Mouse (Mus musculus): ENCODE measurements around the gene Hoxc10. TPM values are rescaled to one million over a fixed set of nuclear protein-coding genes. Genes with fewer than 3 reads are reported as not detected.

Gene Hoxc10
- polyA plus RNA-seq (2012; rRNA removed), result 0.71 and 0.73 TPM in 2 replicates

DNA sequence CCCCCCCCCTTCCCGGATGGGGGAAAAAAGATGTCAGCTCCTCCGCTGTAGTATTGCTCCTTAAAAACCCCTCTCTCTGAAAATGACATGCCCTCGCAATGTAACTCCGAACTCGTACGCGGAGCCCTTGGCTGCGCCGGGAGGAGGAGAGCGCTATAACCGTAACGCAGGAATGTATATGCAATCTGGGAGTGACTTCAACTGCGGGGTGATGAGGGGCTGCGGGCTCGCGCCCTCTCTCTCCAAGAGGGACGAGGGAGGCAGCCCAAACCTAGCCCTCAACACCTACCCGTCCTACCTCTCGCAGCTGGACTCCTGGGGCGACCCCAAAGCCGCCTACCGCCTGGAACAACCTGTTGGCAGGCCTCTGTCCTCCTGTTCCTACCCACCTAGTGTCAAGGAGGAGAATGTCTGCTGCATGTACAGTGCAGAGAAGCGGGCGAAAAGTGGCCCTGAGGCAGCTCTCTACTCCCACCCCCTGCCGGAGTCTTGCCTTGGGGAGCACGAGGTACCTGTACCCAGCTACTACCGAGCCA lies at the start of gene Hoxc10:
Gene Hoxc10 (plus strand): TSS at position 21 of the 536 bp plus-strand sequence.
- DNase-seq (ENCODE audit: low read depth), result no peak

DNA sequence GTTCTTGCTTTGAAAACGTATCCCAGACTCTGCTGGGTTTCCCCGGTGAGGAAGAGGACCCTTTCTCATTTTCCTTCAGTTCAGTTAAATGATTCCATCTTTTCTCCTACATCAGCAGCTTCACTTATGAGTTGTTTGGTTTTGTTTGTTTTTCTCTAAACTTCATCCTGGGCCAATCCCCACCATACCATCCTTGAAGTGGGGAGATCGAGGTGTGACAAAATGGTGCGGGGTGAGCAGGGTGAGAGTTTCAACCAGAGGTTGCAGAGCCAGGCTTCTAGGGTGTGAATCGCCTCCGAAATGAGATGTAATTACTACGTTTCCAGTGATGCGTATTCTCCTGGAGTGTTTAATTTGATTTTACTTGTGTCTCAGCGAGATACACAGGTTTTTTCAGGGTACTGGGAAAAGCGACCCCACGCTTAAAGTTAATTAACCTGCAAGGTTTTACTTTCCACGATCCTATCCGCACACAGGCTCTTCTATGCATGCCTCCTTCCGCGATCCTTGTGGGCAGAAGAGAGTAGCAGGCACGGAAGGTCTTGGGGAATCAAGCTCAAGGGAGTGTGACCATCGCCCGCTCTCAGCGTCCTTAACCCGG lies 48.5 kb upstream of the Hoxc10 start:
- no peak for DNase-seq (ENCODE audit: low read depth)

DNA sequence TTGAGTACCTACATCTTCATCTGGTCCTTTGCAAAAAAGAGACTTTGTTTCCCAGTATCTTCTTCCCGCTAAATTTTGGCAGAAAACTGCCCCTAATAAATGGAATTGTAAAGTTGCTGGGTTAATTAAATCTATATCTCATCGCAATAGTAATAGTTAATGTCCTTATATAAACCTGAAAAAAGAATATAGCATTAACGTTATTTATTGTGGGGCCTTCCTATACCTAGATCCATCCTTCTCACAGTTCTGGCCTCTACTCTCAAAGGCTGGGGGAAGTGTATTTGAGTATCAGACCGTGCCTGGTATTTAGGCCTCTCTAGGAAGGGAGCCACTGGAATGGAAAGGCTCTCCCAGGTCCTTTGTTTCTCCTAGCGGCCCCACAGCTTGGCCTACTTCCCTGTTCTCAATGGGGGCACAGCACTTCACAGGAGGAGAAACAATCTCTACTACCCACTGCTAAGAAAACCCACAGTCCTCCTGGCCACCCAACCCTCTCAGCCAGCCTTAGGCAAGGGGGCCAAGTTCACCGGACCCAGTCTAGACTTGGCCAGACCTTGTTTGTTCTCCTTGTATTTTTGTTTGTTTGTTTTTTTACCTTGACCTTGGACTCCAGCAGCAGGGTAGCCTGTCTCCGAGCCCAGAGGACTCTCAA lies 47.9 kb upstream of the Hoxc10 start:
- no peak for DNase-seq (ENCODE audit: low read depth)

DNA sequence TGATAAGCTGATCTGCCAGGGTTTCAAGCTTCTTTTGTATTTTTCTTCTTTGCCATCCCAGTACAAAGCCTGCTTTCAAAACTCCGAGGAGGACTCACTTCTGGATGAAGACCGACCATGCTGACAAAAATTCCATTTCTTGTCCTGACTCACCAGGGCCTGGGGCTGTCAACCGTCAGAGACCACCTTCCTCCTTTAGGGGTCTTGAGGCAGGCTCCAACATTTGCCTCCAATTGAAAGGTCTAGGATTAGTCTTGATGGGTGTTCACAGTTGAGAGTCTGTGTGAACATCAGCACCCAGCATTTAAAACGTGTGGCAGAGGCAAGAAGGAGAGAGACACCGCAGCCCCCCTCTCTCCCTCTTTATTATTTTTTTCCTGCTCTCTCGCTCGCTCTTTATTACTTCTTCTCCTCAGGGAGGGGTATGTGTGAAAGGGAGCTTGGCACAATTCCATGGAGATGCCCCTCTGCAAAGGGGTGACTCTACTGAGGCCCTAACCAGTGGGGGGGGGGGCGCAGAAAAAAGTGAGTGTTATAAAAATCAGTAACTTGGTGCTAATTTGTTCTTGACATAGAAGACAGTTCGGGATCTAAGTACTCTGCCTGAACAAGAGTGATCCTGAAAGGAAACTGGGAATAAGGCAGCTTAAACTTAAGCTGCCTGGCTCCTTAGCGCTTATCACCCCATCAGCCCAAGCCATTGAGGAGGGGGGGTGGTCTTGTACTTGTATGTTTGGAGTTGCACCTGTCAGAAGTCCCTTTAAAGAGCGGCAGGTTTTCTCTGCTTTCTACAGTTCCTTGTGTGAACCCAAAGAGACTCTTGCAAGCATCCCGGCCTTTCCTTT lies 47.0 kb upstream of the Hoxc10 start:
- DNase-seq (ENCODE audit: low read depth), result no peak

DNA sequence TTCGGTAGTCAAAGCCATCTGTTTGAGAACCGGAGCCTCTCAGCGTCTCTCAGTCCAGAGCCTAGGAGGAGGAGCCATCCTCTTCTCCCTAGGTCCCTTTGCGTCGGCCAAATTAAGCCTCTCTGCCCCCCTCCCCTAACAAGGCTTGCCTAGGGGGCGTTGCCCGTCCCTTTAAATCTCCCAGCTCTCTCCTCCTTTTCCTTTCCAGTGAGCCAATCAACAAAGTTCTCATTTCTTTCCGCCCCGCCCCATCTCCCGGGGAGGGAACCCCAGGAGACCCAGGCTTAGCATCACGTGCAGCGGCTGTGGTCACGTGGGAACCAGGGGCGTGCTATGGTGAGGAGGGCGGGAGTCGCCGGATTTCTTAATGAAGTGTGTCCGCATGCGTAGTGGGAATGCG lies 46.0 kb upstream of the Hoxc10 start:
- no peak for DNase-seq (ENCODE audit: low read depth)

DNA sequence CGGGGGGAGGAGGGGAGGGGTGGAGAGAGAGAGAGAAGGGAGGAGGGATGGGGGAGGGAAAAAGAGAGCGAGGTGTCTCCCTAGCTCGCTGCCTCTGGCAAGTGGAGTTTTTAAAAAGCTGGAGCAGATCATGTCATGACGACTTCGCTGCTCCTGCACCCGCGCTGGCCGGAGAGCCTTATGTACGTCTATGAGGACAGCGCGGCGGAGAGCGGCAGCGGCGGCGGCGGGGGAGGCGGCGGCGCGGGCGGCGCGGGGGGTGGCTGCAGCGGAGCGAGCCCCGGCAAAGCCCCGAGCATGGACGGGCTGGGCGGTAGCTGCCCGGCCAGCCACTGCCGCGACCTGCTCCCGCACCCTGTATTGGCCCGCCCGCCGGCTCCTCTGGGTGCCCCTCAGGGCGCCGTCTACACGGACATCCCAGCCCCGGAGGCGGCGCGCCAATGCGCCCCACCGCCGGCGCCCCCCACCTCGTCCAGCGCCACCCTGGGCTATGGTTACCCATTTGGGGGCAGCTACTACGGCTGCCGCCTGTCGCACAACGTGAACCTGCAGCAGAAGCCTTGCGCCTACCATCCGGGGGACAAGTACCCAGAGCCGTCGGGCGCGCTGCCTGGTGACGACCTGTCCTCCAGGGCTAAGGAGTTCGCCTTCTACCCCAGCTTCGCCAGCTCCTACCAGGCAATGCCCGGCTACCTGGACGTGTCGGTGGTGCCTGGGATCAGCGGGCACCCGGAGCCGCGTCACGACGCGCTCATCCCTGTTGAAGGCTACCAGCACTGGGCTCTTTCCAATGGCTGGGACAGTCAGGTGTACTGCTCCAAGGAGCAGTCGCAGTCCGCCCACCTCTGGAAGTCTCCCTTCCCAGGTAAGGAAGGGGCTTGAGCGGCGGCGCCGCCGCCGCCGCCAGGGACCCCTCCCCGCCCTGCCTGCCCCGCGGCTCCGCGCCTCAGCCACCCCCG lies 45.3 kb upstream of the Hoxc10 start, which contains the start of gene Hoxc13:
Gene Hoxc13 (plus strand): TSS at position 51 of the 959 bp plus-strand sequence.
- no peak for DNase-seq (ENCODE audit: low read depth)

DNA sequence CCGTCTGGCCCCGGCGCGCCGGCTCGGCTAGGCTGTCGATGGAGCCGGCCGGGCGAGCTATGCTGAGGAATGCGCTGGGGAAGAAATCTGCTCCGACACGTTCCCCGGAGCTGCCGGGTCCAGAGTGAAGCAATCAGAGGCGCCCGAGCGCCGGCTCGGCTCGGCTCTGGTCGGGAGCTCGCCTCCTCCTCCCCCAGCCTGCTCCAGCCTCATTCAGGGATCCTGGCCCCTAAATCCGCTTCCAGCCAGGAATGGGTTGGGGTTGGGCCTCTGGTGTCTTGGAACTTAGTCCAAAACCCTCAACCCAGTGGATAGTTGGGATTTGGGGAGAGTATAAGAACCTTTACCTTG lies 44.6 kb upstream of the Hoxc10 start:
- DNase-seq (ENCODE audit: low read depth), result no peak

DNA sequence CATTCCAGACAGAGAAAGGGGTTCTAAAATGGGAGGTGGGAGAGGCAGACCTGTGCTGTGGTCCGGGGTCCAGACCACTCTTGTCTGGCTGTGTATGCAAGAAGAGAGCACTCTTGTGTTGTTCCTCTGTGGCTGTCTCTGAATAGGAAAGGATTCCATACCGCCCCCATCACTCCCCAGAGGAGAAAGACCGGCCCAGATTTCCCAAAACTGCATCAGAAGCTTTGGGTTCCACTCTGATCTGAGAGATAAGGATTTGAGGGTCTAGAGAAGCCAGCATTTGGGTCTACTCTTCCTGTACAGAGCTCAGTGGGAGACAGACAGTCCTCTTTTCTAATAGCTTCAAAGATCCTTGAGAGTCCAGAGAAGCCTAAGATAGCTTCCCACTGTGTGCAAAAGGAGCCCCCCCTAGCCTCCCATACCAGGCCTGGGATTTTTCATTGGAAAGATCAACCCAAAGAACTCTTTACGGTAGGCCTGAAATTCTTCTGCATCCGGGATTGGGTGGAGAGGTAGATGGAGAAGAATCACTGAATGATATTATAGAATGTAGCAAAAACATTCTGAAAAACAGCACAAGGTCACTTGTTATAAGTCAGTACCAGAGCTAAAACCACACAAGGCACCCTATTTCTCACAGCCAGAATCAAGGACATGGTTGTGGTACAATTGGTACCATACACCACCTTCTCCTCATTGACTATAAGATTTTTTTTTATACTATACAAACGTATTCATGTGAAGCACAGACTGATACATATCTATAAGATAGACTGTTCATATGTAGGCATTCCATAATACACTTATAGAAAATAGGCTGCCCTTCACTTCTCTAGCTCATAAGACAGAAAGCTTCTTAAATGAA lies 43.7 kb upstream of the Hoxc10 start:
- DNase-seq (ENCODE audit: low read depth), result no peak

DNA sequence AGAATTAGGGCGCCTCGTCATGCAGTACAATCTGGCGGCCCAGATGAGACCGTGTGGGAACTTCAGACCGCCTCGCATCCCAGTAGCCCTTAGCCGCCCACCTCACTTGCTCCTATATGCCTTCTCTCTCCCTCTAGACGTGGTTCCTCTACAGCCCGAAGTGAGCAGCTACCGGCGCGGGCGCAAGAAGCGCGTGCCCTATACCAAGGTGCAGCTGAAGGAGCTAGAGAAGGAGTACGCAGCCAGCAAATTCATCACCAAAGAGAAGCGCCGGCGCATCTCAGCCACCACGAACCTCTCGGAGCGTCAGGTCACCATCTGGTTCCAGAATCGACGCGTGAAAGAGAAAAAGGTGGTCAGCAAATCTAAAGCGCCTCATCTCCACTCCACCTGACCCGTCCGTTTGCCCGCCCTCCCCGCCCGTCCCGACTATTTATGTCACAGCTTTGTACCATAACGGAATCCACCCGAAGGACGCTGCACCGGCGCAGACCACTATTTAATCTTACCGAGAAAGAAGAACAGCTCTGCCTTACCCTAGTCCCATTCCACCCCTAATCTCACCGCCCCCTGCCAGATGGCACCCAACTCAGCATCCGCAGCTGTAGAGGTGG lies 39.5 kb upstream of the Hoxc10 start:
- DNase-seq (ENCODE audit: low read depth), result no peak

DNA sequence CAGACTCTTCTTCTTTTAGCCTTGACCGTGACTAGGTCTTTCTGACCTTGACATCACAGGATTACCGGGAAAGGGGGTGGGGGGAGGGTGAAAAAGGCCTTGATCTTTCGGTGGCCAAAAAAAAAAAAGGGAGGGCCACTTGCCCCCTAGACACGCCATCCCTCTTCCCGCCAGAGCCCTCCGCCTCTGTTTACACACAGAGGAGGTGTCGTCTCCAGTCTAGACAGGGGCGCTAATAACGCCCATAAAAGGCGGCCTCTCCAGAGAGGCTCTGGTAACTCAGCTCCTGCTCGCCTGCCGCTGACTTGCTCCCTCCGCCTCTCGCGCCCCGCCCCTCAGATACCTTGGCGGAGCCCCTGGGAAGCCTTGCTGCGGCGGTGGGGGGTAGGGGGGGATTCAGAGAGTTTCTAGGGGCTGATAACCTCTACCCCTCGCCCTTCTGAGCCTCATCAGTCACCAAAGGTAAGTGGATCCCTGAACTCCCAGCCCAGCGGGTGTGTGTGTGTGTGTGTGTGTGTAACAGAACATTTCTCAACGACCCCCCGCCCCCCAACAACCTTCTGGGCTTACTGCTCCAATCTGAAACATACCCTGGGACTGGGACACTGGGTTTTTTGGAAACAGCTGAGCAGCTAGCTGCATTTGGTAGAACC lies 34.8 kb upstream of the Hoxc10 start:
- DNase-seq (ENCODE audit: low read depth), result no peak

DNA sequence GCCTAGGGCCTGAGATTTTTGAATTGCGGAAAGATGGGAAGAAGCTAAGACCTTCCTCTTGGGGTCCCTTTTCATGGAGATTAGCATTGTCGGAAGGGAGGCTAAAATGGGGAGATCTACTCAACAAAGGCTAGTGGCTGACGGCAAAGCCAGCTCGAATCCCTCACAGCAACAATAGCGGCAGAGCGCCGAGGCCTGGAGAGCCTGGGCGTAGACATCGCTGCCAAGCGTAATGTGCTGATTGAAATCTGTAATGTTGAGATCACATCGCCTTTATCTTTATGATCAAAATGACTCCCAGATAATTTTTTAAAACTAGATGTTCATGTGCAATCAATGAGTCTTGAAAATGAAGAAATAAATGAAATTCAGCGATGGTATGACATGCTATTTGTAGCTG lies 32.2 kb upstream of the Hoxc10 start:
- no peak for DNase-seq (ENCODE audit: low read depth)

DNA sequence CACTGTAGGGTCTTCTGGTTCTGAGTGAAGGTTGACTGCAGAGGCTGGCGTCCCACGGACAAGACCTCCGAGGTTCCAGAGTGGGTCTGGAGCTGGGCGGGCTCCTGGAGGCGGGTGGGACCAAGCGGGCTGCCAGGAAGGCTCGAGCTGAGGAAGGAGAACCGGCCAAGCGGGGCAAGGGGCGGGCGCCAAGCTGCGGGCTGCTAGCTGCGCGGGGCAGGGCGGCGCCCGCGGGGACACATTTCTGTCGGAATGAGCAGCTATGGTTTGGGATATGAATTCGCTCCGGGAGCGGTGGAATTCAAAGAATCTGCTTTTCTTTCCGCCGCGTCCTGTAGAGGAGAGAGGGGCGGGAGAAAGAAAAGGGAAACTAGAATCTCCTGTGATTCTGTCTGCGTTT lies 31.7 kb upstream of the Hoxc10 start:
- no peak for DNase-seq (ENCODE audit: low read depth)

DNA sequence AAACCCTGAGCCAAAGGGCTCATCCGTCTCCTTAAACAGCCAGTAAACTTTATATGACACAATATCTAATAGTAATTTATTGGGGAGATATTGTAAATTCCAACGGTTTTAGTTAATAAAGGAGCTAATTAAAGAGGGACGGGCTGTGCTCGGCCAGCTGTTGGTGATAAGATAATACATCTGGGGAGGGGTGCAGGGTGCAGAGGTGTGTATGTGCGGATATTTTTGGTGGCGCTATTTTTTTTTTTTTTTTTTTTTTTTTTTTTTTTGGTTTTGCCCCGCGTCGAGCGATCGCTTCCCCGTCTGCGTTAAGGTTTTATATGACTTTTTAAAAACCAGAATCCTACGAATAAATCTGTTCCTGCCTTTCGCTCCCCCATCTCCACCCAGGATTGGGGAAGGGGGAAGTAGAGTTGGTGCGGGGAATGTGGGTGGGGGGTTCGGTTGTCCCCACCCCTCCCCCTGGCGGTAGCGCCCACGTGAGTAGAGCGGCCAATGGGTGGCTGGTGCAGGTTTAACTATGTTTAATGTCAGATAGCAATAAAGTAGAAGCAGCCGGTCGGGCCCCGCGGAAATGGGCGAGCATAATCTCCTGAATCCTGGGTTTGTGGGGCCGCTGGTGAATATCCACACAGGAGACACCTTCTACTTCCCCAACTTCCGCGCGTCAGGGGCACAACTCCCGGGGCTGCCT lies 30.2 kb upstream of the Hoxc10 start, which contains the start of gene Hoxc12:
Gene Hoxc12 (plus strand): TSS at position 479 of the 694 bp plus-strand sequence.
- no peak for DNase-seq (ENCODE audit: low read depth)

DNA sequence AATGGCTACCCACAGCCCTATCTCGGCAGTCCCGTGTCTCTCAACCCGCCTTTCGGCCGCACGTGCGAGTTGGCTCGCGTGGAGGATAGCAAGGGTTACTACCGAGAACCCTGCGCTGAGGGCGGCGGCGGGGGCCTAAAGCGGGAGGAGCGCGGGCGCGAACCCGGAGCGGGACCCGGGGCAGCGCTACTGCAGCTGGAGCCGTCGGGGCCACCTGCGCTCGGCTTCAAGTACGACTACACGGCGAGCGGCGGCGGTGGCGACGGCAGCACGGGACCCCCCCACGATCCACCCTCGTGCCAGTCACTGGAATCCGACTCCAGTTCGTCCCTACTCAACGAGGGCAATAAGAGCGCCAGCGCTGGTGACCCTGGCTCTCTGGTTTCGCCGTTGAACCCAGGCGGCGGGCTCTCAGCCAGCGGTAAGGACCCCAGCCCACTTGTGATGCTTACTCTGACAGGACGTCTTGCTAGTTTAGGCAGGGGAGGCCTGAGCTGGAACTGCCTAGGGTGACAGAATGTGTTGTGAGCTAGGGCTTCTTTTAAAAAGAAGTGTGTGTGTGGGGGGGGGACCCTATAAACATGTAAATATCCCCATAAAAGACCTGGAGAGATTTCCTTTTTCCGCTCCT lies 29.4 kb upstream of the Hoxc10 start:
- no peak for DNase-seq (ENCODE audit: low read depth)

DNA sequence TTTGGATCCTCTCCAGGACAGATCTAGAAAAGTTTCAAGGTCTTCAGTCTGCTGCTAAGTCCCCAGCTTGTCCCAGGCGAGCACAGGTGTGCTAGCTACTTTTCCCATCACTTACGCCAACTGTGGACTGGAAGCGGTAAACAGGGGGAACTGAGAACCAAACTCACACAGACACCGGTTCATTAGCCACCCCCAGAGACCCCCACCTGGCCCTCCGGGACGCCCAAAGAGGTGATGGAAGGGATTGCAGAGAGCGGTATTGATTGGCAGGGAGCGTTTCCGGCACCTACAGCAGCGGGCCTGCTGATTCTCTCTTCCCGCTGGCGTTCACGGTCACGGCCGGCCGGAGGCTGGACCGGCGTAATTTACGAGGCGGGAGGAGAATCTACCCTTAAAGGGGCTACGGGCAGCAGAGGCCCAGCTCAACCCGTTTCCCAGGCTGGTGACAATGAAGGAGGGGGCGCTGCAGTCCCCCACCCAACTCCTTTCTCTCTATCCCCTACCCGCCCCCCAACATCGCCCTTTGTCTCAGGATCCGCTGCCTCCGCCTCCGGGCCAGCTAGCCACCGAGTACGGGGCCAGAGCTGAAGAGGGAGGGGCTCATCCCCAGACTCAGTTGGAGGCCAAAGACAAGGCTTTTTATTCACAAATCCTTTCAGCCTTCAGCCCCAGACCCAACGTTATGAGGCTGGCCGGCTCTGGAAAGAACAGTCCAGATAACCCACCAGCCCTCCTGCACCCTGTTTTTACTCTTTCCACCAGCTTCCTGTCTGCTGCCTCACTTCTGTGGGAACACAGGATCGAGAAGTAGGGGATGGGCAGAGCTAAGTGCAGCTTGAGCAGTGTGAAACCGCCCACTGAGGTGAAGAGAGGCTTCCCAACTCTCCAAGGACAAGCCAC lies 27.1 kb upstream of the Hoxc10 start:
- no peak for DNase-seq (ENCODE audit: low read depth)

DNA sequence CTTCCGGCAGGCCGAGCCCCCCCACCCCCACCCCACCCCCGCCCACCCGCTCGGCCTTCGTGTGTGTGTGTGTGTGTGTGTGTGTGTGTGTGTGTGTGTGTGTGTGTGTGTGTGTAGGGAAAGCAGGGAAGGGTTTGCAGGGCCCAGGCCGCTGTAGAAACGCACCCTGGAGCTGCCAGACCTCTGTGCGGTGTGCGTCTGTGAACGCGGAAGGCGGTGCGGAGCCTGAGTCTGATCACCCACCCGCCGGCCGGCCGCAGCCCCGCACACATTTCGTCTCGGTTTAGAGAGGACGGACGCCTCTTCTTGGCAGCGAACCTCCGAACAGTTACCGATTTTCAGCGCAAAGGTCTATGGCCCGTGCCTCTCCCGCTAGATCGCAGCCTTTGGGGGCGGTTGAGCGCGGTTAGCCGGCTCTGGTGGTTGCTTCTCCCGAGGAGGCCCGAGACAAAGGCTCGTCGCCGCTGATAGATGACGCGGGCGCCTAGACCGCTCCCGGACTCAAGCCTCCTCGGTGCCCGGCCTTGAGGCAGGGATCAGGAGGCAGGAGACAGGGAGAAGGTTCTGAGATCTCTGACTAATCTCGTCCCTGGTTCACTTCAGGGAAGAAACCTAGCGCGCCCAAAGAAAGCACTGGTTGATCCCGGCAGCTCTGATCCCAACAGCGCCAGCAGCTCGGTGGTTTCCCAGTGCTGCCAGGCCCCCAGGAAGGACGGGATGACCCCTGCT lies 23.7 kb upstream of the Hoxc10 start:
- no peak for DNase-seq (ENCODE audit: low read depth)

DNA sequence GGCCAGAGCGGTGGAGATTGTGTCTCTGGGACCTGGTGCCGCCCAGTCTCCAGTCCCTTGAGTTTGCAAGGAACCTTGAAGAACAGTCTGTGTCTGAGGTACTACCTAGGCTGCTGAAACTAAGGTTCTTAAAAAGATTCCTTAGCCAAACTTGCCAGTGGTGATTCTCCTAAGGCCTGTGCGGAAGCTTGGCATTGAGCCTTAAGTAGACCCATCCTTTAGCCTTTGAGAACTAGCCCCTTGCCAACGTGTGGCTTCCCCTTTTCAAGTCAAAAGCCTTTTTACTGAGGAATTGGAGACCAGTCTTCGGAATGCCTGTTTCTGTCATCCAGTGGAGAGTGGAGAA lies 23.2 kb upstream of the Hoxc10 start:
- no peak for DNase-seq (ENCODE audit: low read depth)

Measured in gonadal fat pad, adult 2 months (tissue).